Mouse (Mus musculus): ENCODE data around the gene Crebl2. TPM values are rescaled to one million over a fixed set of nuclear protein-coding genes. Genes with fewer than 3 reads are reported as not detected.

Crebl2 gene
- polyA plus RNA-seq, 1 experiment: 25.1 TPM

DNA sequence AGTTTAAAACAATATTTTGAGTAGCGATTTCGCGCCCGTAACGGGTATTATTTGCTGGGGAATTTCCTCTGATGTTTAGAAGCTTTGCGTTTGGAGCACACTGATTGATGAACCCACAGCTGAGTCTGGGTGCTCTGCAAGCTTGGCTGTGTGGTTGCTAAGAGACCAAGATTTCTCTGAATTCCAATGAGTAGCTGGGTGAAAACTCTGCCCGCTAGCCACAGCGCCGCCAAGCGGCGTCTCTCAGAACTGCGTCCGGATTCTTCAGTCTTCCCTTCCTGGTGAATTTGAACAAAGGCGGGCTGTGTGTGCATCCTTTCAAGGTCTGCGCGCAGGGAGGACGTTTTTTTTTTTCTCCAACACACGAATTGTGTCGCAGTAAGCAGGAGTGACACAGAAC is 33.2 kb downstream of the Crebl2 start:
- H3K4me3 ChIP-seq (replicated peaks; ENCODE audit: extremely low read depth, low read depth, low read length): no peak overlapping the region
- H3K4me1 ChIP-seq (ENCODE audit: control insufficient read depth, insufficient read depth, low read length): no peaks in the 10 kb centered on the region
- 2% methylated on average over 19 of the region's 19 CpGs for WGBS
- peak; percentile 93 for DNase-seq
- TF ChIP-seq POLR2A (IDR thresholded peaks at IDR 0.05; ENCODE audit: borderline replicate concordance, extremely low read depth, low read depth, low read length) (no peak), CTCF (IDR thresholded peaks at IDR 0.05; ENCODE audit: insufficient read depth, low read length) (peak; percentile 94)

DNA sequence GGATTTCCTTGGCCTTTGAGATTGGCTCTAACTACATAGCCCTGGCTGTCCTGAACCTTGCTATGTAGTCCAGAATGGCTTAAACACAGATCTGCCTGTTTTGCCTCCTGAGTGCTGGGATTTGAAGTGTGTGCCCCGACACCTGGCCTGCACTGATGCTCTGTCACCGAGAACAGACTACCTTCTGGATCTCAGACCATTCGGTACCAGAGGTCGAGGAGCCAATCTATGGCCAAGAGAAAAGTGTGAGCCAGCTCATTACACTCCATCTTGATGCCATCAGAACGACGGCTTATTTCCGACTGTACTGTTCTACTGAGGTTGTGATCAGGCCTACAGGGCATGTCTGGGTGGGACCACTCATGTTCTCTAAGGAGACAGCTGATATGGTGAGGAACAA is 36.2 kb downstream of the Crebl2 start:
- 93% methylated on average over 7 of the region's 7 CpGs for WGBS
- H3K4me1 ChIP-seq (ENCODE audit: control insufficient read depth, insufficient read depth, low read length): no peaks in the 10 kb centered on the region
- TF ChIP-seq POLR2A (IDR thresholded peaks at IDR 0.05; ENCODE audit: borderline replicate concordance, extremely low read depth, low read depth, low read length) (no peak), CTCF (IDR thresholded peaks at IDR 0.05; ENCODE audit: insufficient read depth, low read length) (no peak)
- no peak for DNase-seq
- H3K4me3 ChIP-seq (replicated peaks; ENCODE audit: extremely low read depth, low read depth, low read length): no peak overlapping the region

DNA sequence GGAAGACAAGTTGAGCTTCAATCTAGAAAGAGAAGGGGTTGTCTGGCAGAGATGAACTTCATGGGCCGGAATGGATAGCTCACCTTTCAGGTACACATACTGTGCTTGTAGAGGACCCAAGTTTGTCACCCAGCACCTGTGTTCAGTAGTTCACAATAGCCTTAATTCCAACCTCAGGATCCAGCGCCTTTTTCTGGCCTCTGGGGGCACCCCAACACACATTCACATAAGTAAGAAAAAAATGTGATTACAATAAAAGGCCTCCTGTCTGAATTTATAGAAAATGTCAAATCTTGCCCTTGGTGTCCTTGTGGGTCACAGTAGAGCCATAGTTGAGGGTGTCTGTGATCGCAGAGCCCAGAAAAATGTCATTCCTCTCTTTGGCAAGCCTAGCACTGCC is 37.4 kb downstream of the Crebl2 start:
- no peak for DNase-seq
- WGBS: 95% methylated on average over 3 of the region's 3 CpGs
- H3K4me3 ChIP-seq (replicated peaks; ENCODE audit: extremely low read depth, low read depth, low read length): no peak overlapping the region
- TF ChIP-seq CTCF (IDR thresholded peaks at IDR 0.05; ENCODE audit: insufficient read depth, low read length): no peak
- TF ChIP-seq POLR2A (IDR thresholded peaks at IDR 0.05; ENCODE audit: borderline replicate concordance, extremely low read depth, low read depth, low read length): no peak
- H3K4me1 ChIP-seq (ENCODE audit: control insufficient read depth, insufficient read depth, low read length): no peaks in the 10 kb centered on the region

DNA sequence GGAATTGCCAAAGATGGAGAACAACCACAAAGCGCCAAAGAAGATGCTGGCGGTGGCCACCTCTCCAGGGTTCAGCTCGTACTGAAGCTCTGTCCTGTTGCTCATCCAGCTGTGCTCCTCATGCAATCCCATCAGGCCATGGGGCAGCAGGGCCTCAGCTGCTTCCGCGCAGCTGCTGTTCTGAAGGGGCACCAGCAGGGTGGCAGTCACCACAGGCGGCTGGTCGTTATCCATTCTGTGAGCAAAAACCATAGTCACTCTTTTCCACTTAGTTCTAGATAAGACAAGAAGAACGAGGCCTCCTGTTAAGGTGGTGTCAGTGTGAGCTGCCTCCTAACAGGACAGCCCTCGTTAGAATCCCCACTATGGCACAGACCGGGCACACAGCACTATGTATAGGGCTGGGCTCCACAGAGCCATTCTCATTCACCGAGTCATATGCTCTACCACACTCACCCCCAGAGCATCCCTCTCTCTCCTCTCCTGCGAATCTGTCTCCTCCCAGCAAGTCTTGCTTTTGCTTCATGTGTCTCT is 40.3 kb downstream of the Crebl2 start:
- DNase-seq: no peak
- Histone ChIP-seq H3K4me1 (ENCODE audit: control insufficient read depth, insufficient read depth, low read length) (no peaks in the 10 kb centered on the region), H3K4me3 (replicated peaks; ENCODE audit: extremely low read depth, low read depth, low read length) (no peak overlapping the region)
- WGBS: 90% methylated on average over 12 of the region's 12 CpGs
- TF ChIP-seq CTCF (IDR thresholded peaks at IDR 0.05; ENCODE audit: insufficient read depth, low read length): no peak
- TF ChIP-seq POLR2A (IDR thresholded peaks at IDR 0.05; ENCODE audit: borderline replicate concordance, extremely low read depth, low read depth, low read length): no peak

DNA sequence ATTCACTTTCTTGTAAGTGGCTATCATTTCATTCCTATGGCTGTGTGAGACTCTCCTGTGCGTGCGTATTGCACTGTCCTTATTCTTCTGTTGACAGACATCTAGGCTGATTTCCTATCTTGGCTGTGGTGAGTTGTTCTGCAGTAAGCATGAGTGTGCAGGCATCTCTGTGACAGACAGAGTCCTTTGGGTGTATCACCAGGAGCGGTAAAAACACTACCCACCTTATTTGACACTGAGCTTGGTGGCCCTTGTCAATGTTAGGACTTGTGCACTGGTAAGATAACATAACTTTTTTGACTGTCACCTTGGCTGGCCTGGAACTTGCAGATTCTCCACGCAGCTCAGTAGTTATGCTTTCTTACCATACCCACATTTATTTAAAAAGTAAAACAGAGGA is 40.9 kb downstream of the Crebl2 start:
- 89% methylated on average over 4 of the region's 4 CpGs for WGBS

DNA sequence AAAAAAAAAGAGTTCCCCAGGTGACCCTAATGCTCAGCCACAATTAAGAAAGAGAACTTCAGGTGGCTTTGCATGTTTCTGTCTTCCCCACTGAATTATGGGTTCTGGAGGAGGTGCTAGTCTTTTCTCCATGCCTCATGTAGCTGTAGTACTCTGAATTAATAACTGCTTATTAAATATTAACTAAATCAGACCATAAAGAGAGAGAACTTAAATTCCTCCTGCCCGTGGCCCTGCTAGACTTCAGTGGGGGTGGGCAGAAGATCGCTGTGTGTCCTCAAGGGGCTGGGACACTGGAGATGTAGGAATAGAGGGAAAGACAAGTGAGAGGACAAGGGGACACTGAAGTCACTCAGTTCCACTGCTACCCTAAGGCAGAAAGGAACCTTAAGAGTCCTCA is 42.3 kb downstream of the Crebl2 start:
- no peak for DNase-seq
- no peaks in the 10 kb centered on the region for H3K4me1 ChIP-seq (ENCODE audit: control insufficient read depth, insufficient read depth, low read length)
- WGBS: 90% methylated on average over 2 of the region's 2 CpGs
- no peak overlapping the region for H3K4me3 ChIP-seq (replicated peaks; ENCODE audit: extremely low read depth, low read depth, low read length)
- TF ChIP-seq POLR2A (IDR thresholded peaks at IDR 0.05; ENCODE audit: borderline replicate concordance, extremely low read depth, low read depth, low read length) (no peak), CTCF (IDR thresholded peaks at IDR 0.05; ENCODE audit: insufficient read depth, low read length) (no peak)

More for the DNA sequence above, 40.9 kb downstream of the Crebl2 start:
- Histone ChIP-seq H3K4me1 (ENCODE audit: control insufficient read depth, insufficient read depth, low read length) (no peaks in the 10 kb centered on the region), H3K4me3 (replicated peaks; ENCODE audit: extremely low read depth, low read depth, low read length) (no peak overlapping the region)
- TF ChIP-seq POLR2A (IDR thresholded peaks at IDR 0.05; ENCODE audit: borderline replicate concordance, extremely low read depth, low read depth, low read length) (no peak), CTCF (IDR thresholded peaks at IDR 0.05; ENCODE audit: insufficient read depth, low read length) (no peak)
- DNase-seq: no peak

DNA sequence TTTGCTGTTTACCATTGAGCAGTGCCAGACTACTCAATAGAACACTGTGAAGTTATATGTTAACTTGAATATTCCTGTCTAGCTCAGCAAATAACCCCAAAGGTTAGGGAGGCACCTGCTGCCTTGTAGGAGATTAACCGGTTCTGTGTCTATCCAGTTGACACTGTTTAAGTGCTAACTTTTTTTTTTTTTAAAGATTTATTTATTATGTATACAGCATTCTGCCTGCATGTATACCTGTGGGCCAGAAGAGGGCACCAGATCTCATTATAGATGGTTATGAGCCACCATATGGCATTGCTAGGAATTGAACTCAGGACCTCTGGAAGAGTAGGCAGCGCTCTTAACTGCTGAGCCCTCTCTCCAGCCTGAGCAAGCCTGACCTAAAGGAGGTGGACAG is 43.1 kb downstream of the Crebl2 start:
- H3K4me3 ChIP-seq (replicated peaks; ENCODE audit: extremely low read depth, low read depth, low read length): no peak overlapping the region
- no peak for DNase-seq
- no peaks in the 10 kb centered on the region for H3K4me1 ChIP-seq (ENCODE audit: control insufficient read depth, insufficient read depth, low read length)
- 81% methylated on average over 2 of the region's 2 CpGs for WGBS
- TF ChIP-seq CTCF (IDR thresholded peaks at IDR 0.05; ENCODE audit: insufficient read depth, low read length) (no peak), POLR2A (IDR thresholded peaks at IDR 0.05; ENCODE audit: borderline replicate concordance, extremely low read depth, low read depth, low read length) (no peak)

DNA sequence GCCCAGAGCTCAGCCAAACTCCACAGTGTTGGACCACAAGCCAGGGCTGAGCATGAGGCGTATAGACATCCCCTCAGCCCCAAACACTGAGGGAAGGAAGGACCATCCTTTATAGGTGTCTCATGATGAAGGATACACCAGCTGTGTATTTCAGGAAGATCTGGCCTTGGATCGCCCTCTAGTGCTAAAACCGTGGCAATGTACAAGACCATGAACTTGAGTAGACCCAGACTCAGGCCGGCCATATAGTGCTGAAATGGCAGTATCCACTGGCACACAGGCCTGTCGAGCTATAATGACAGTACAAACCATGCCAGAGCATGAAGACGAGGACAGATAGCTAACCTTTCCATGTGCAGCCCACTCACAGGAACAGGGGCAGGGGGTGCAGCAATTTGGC is 46.8 kb downstream of the Crebl2 start:
- TF ChIP-seq POLR2A (IDR thresholded peaks at IDR 0.05; ENCODE audit: borderline replicate concordance, extremely low read depth, low read depth, low read length) (no peak), CTCF (IDR thresholded peaks at IDR 0.05; ENCODE audit: insufficient read depth, low read length) (no peak)
- DNase-seq: no peak
- Histone ChIP-seq H3K4me3 (replicated peaks; ENCODE audit: extremely low read depth, low read depth, low read length) (no peak overlapping the region), H3K4me1 (ENCODE audit: control insufficient read depth, insufficient read depth, low read length) (no peaks in the 10 kb centered on the region)
- 75% methylated on average over 6 of the region's 6 CpGs for WGBS

DNA sequence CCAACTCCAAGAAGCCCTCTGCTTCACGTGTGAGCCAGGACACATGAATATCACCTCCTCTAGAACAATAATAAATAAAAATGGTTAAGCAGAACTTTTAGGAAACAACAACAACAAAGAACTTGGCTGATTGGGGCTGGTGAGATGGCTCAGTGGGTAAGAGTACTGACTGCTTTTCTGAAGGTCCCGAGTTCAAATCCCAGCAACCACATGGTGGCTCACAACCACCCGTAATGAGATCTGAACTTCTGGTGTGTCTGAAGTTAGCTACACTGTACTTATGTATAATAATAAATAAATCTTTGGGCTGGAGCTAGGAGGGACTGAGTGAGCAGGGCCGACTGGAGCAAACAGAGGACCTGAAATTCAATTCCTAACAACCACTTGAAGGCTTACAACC is 47.3 kb downstream of the Crebl2 start:
- H3K4me3 ChIP-seq (replicated peaks; ENCODE audit: extremely low read depth, low read depth, low read length): no peak overlapping the region
- 92% methylated on average over 4 of the region's 4 CpGs for WGBS
- no peak for DNase-seq
- no peak for TF ChIP-seq CTCF (IDR thresholded peaks at IDR 0.05; ENCODE audit: insufficient read depth, low read length)
- TF ChIP-seq POLR2A (IDR thresholded peaks at IDR 0.05; ENCODE audit: borderline replicate concordance, extremely low read depth, low read depth, low read length): no peak
- H3K4me1 ChIP-seq (ENCODE audit: control insufficient read depth, insufficient read depth, low read length): no peaks in the 10 kb centered on the region

DNA sequence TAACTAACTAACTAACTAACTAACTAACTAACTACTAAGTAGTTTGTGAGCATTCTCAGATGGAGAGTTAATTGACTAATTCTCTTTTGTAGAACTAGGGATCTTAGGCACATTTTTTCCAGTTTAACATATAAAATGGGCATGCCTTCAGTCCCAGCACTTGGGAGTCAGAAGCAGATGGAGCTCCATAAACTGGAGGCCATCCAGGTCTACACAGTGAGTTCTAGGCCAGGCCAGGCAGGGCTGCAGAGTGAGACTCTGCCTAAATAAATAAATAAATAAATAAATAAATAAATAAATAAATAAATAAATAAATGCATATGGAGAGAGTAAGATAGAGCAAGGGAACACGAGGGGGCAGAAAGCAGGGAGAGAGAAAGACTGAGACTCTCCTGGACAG is 47.9 kb downstream of the Crebl2 start:
- no peak for TF ChIP-seq POLR2A (IDR thresholded peaks at IDR 0.05; ENCODE audit: borderline replicate concordance, extremely low read depth, low read depth, low read length)
- no peak for TF ChIP-seq CTCF (IDR thresholded peaks at IDR 0.05; ENCODE audit: insufficient read depth, low read length)
- H3K4me1 ChIP-seq (ENCODE audit: control insufficient read depth, insufficient read depth, low read length): no peaks in the 10 kb centered on the region
- 89% methylated on average over 1 of the region's 1 CpGs for WGBS
- no peak overlapping the region for H3K4me3 ChIP-seq (replicated peaks; ENCODE audit: extremely low read depth, low read depth, low read length)
- DNase-seq: no peak
